Mouse (Mus musculus) liver, embryonic 15.5 days (tissue): ENCODE results near the gene Lpar5. TPM values are rescaled to one million over a fixed set of nuclear protein-coding genes. Genes with fewer than 3 reads are reported as not detected.
"Not testable (repeated sequence)": the region's sequence is repeated elsewhere in the genome, so short reads cannot be mapped to it uniquely, and the experiment has no call there.

ENCODE experiments used
- ATAC-seq: fragments of 200-750 bp; cut with Nextera tagmentation; 2 replicates; pipeline ENCODE4 v1.8.0; 2017; ENCODE audit warnings: moderate number of reproducible peaks, mild to moderate bottlenecking, moderate library complexity; ENCODE audit not compliant: insufficient read depth
- H3K27ac ChIP-seq: fragments of 300-500 bp; sonication (generic); replicated peaks from 2 replicates; pipeline ENCODE4 v1.5.1; 2015; ENCODE audit warnings: mild to moderate bottlenecking, inconsistent platforms
- H3K27me3 ChIP-seq: fragments of 300-500 bp; sonication (generic); 2 replicates; pipeline ENCODE4 v1.6.1; 2015; ENCODE audit warnings: mild to moderate bottlenecking, inconsistent platforms
- H3K36me3 ChIP-seq: fragments of 300-500 bp; sonication (generic); replicated peaks from 2 replicates; pipeline ENCODE4 v1.6.1; 2015; ENCODE audit warnings: moderate library complexity, mild to moderate bottlenecking, inconsistent platforms
- H3K4me1 ChIP-seq: fragments of 300-500 bp; sonication (generic); replicated peaks from 2 replicates; pipeline ENCODE4 v1.6.1; 2015; ENCODE audit warnings: inconsistent platforms
- H3K4me2 ChIP-seq: fragments of 300-500 bp; sonication (generic); 2 replicates; pipeline ENCODE4 v1.6.1; 2015; ENCODE audit warnings: moderate library complexity, mild to moderate bottlenecking, inconsistent platforms
- H3K4me3 ChIP-seq: fragments of 300-500 bp; sonication (generic); replicated peaks from 2 replicates; pipeline ENCODE4 v1.5.1; 2015; ENCODE audit warnings: mild to moderate bottlenecking, inconsistent platforms
- H3K9ac ChIP-seq: fragments of 300-500 bp; sonication (generic); 2 replicates; pipeline ENCODE4 v1.6.1; 2015; ENCODE audit warnings: moderate library complexity, mild to moderate bottlenecking, inconsistent platforms
- H3K9me3 ChIP-seq: fragments of 300-500 bp; sonication (generic); replicated peaks from 2 replicates; pipeline ENCODE4 v1.6.1; 2016; ENCODE audit warnings: inconsistent platforms
- WGBS: fragments of 180-500 bp; shearing (Covaris S2); methylation state at CpG from one replicate; pipeline ENCODE4 v1.1.7; 2015; ENCODE audit warnings: mixed read lengths; ENCODE audit not compliant: insufficient replicate concordance; 5-methylcytosine and 5-hydroxymethylcytosine counted together
- polyA plus RNA-seq: library from polyadenylated mRNA; unstranded; fragments of >200 nt; fragmentation: Nextera tagmentation; extraction: Ambion mirVana; gene quantifications from 2 replicates; pipeline ENCODE4 v1.2.1, GENCODE M21; 2015

Gene Lpar5
- 1.3 TPM in 2 replicates for polyA plus RNA-seq

GRCm38 (mm10) chr6:125067571-125067995 lies at the start of gene Lpar5:
TSS of gene Lpar5 (plus strand) at chr6:125067920.
- peaks cover 55% of the 10 kb centered on the region for H3K4me1 ChIP-seq
- no peaks in the 10 kb centered on the region for H3K9me3 ChIP-seq
- peak within 1 kb of the TSS; percentile 44 for H3K4me2 ChIP-seq
- H3K36me3 ChIP-seq, result no peaks in the 10 kb centered on the region
- no peak within 1 kb of the TSS for H3K9ac ChIP-seq
- no peak for ATAC-seq
- no peak within 1 kb of the TSS for H3K4me3 ChIP-seq
- WGBS, result 48% methylated on average over 8 of the region's 8 CpGs
- 0 out of 2 replicates have a peak within 1 kb of the TSS, but pooled peaks have one; percentile 38 for H3K27ac ChIP-seq
- H3K27me3 ChIP-seq, result no peaks in the 10 kb centered on the region

GRCm38 (mm10) chr6:125030532-125030931 lies 37.2 kb upstream of the Lpar5 start:
- not testable (repeated sequence) for H3K9ac ChIP-seq, H3K4me1 ChIP-seq, H3K4me3 ChIP-seq, ATAC-seq, H3K27me3 ChIP-seq, H3K27ac ChIP-seq, H3K9me3 ChIP-seq, H3K4me2 ChIP-seq
- whole genome bisulfite sequencing, result 47% methylated on average over 7 of the region's 9 CpGs
- H3K36me3 ChIP-seq, result peaks cover 89% of the 10 kb centered on the region

GRCm38 (mm10) chr6:125031604-125032003 lies 36.1 kb upstream of the Lpar5 start:
- Histone ChIP-seq H3K36me3 (peaks cover 90% of the 10 kb centered on the region), H3K4me3 (no peak overlapping the region), H3K4me1 (no peaks in the 10 kb centered on the region), H3K27ac (no peak overlapping the region), H3K27me3 (no peaks in the 10 kb centered on the region), H3K4me2 (no peak overlapping the region), H3K9ac (no peak overlapping the region), H3K9me3 (no peaks in the 10 kb centered on the region)
- ATAC-seq, result no peak
- 88% methylated on average over 16 of the region's 16 CpGs for WGBS

- peaks cover 43% of the 10 kb centered on the region for H3K36me3 ChIP-seq
- no peak overlapping the region for H3K9ac ChIP-seq
Measured at GRCm38 (mm10) chr6:125038666-125039065, 29.1 kb upstream of the Lpar5 start.

GRCm38 (mm10) chr6:125039131-125039530 lies 28.6 kb upstream of the Lpar5 start:
- H3K27ac ChIP-seq, result peak overlapping the region; percentile 64
- H3K27me3 ChIP-seq, result no peaks in the 10 kb centered on the region
- 8% methylated on average over 8 of the region's 8 CpGs for WGBS
- peak overlapping the region; percentile 78 for H3K4me3 ChIP-seq
- ATAC-seq, result no peak; the same call in 1 of the 2 replicates
- H3K4me2 ChIP-seq, result peak overlapping the region; percentile 87
- peak overlapping the region; percentile 7; the same call in 1 of the 2 replicates for H3K9ac ChIP-seq
- H3K4me1 ChIP-seq, result peaks cover 33% of the 10 kb centered on the region
- no peaks in the 10 kb centered on the region for H3K9me3 ChIP-seq
- peaks cover 43% of the 10 kb centered on the region for H3K36me3 ChIP-seq

More at GRCm38 (mm10) chr6:125038666-125039065, 29.1 kb upstream of the Lpar5 start:
- Histone ChIP-seq H3K4me2 (peak overlapping the region; percentile 87), H3K9me3 (no peaks in the 10 kb centered on the region), H3K4me1 (peaks cover 33% of the 10 kb centered on the region), H3K27ac (peak overlapping the region; percentile 64), H3K4me3 (peak overlapping the region; percentile 78), H3K27me3 (no peaks in the 10 kb centered on the region)
- 86% methylated on average over 4 of the region's 4 CpGs for WGBS
- ATAC-seq, result no peak

GRCm38 (mm10) chr6:125039533-125040153 lies 28.1 kb upstream of the Lpar5 start, which contains the start of gene Ing4:
TSS of gene Ing4 (plus strand) at chr6:125039760.
- peak within 1 kb of the TSS; percentile 78 for H3K4me3 ChIP-seq
- peak; percentile 93 for ATAC-seq
- H3K27me3 ChIP-seq, result no peaks in the 10 kb centered on the region
- peaks cover 44% of the 10 kb centered on the region for H3K36me3 ChIP-seq
- no peaks in the 10 kb centered on the region for H3K9me3 ChIP-seq
- under 1% methylated on average over 26 of the region's 26 CpGs for WGBS
- peaks cover 33% of the 10 kb centered on the region for H3K4me1 ChIP-seq
- H3K9ac ChIP-seq, result peak within 1 kb of the TSS; percentile 65
- H3K27ac ChIP-seq, result peak within 1 kb of the TSS; percentile 64
- H3K4me2 ChIP-seq, result peak within 1 kb of the TSS; percentile 87

- ATAC-seq, result no peak
- H3K4me3 ChIP-seq, result peak overlapping the region; percentile 78
- no peaks in the 10 kb centered on the region for H3K9me3 ChIP-seq
- peak overlapping the region; percentile 87 for H3K4me2 ChIP-seq
- 6% methylated on average over 7 of the region's 7 CpGs for WGBS
- H3K27me3 ChIP-seq, result no peaks in the 10 kb centered on the region
- peak overlapping the region; percentile 65 for H3K9ac ChIP-seq
- H3K27ac ChIP-seq, result peak overlapping the region; percentile 64
- H3K4me1 ChIP-seq, result peaks cover 33% of the 10 kb centered on the region
- peaks cover 44% of the 10 kb centered on the region for H3K36me3 ChIP-seq
Measured at GRCm38 (mm10) chr6:125040221-125040620, 27.5 kb upstream of the Lpar5 start.

- H3K4me1 ChIP-seq, result peaks cover 33% of the 10 kb centered on the region
- WGBS, result 38% methylated on average over 7 of the region's 7 CpGs
- H3K9ac ChIP-seq, result no peak overlapping the region
- peak overlapping the region; percentile 78; the same call in 1 of the 2 replicates for H3K4me3 ChIP-seq
- H3K9me3 ChIP-seq, result no peaks in the 10 kb centered on the region
- no peaks in the 10 kb centered on the region for H3K27me3 ChIP-seq
- H3K27ac ChIP-seq, result 0 out of 2 replicates have a peak overlapping the region, but pooled peaks have one; percentile 15
- H3K36me3 ChIP-seq, result peaks cover 43% of the 10 kb centered on the region
- peak overlapping the region; percentile 87; the same call in 1 of the 2 replicates for H3K4me2 ChIP-seq
- no peak for ATAC-seq
Measured at GRCm38 (mm10) chr6:125041047-125041446, 26.7 kb upstream of the Lpar5 start.

- WGBS, result 66% methylated on average over 7 of the region's 7 CpGs
- no peaks in the 10 kb centered on the region for H3K9me3 ChIP-seq
- H3K27ac ChIP-seq, result peak overlapping the region; percentile 19
- H3K4me1 ChIP-seq, result peaks cover 36% of the 10 kb centered on the region
- H3K36me3 ChIP-seq, result peaks cover 42% of the 10 kb centered on the region
- no peak overlapping the region for H3K4me3 ChIP-seq
- no peak overlapping the region for H3K9ac ChIP-seq
- ATAC-seq, result no peak
- H3K27me3 ChIP-seq, result no peaks in the 10 kb centered on the region
- H3K4me2 ChIP-seq, result 0 out of 2 replicates have a peak overlapping the region, but pooled peaks have one; percentile 3
Measured at GRCm38 (mm10) chr6:125042081-125042480, 25.6 kb upstream of the Lpar5 start.

- peaks cover 15% of the 10 kb centered on the region for H3K4me1 ChIP-seq
- ATAC-seq, result no peak
- no peak overlapping the region for H3K4me3 ChIP-seq
- H3K4me2 ChIP-seq, result no peak overlapping the region
- H3K36me3 ChIP-seq, result peaks cover 74% of the 10 kb centered on the region
- no peak overlapping the region for H3K27ac ChIP-seq
- no peaks in the 10 kb centered on the region for H3K27me3 ChIP-seq
- 27% methylated on average over 5 of the region's 5 CpGs for WGBS
- no peak overlapping the region for H3K9ac ChIP-seq
- H3K9me3 ChIP-seq, result no peaks in the 10 kb centered on the region
Measured at GRCm38 (mm10) chr6:125046691-125047090, 21.0 kb upstream of the Lpar5 start.

GRCm38 (mm10) chr6:125049678-125050077 lies 18.0 kb upstream of the Lpar5 start, which contains the start of gene Acrbp:
TSS of gene Acrbp (plus strand) at chr6:125049689.
- no peak for ATAC-seq
- Histone ChIP-seq H3K27ac (no peak within 1 kb of the TSS), H3K27me3 (no peaks in the 10 kb centered on the region), H3K4me1 (0 out of 2 replicates have a peak, but pooled peaks cover 7% of the 10 kb centered on the region), H3K36me3 (peaks cover 69% of the 10 kb centered on the region), H3K4me2 (no peak within 1 kb of the TSS), H3K4me3 (no peak within 1 kb of the TSS), H3K9me3 (no peaks in the 10 kb centered on the region), H3K9ac (no peak within 1 kb of the TSS)
- WGBS, result 51% methylated on average over 20 of the region's 20 CpGs
